Mouse (Mus musculus) limb, embryonic 15.5 days (tissue): ENCODE results near the gene Zfp593. TPM values are rescaled to one million over a fixed set of nuclear protein-coding genes. Genes with fewer than 3 reads are reported as not detected.

Experiments
- polyA plus RNA-seq: library from polyadenylated mRNA; unstranded; fragments of >200 nt; fragmentation: Nextera tagmentation; extraction: Ambion mirVana; gene quantifications from 2 replicates; pipeline ENCODE4 v1.2.1, GENCODE M21; 2015

The Zfp593 gene
- polyA plus RNA-seq, 1 experiment from 2014 or later: 15.8 TPM

Other genes starting within 250 kb of the Zfp593 start
- gene Dhdds, start 244.7 kb downstream of the Zfp593 start, polyA plus RNA-seq: 41.9 and 46.0 TPM in 2 replicates
- 0.17 TPM in 1 of 2 replicates, not detected in the other for gene Lin28a, start 226.8 kb downstream of the Zfp593 start, polyA plus RNA-seq
- gene Zfp683, start 191.8 kb downstream of the Zfp593 start, polyA plus RNA-seq: not detected in 2 replicates
- 17.3 and 17.5 TPM in 2 replicates for gene Crybg2, start 184.8 kb downstream of the Zfp593 start, polyA plus RNA-seq
- gene Cd52, start 150.5 kb downstream of the Zfp593 start, polyA plus RNA-seq: 15.9 and 20.1 TPM in 2 replicates
- 10.7 and 13.3 TPM in 2 replicates for gene Ubxn11, start 143.0 kb downstream of the Zfp593 start, polyA plus RNA-seq
- gene Sh3bgrl3, start 116.8 kb downstream of the Zfp593 start, polyA plus RNA-seq: 476 and 496 TPM in 2 replicates
- gene Cep85, start 58.5 kb downstream of the Zfp593 start, polyA plus RNA-seq: 43.5 and 46.6 TPM in 2 replicates
- gene Gm7534, start 42.6 kb downstream of the Zfp593 start, polyA plus RNA-seq: not detected in 2 replicates
- 0.29 TPM in 1 of 2 replicates, not detected in the other for gene Catsper4, start 18.2 kb downstream of the Zfp593 start, polyA plus RNA-seq
- gene Cnksr1, start 7.2 kb downstream of the Zfp593 start, polyA plus RNA-seq: 3.6 and 3.9 TPM in 2 replicates
- 0.22 TPM in 1 of 2 replicates, not detected in the other for gene E130218I03Rik, start 1.9 kb downstream of the Zfp593 start, polyA plus RNA-seq
- not detected in 2 replicates for gene Gm30191, start 1.3 kb upstream of the Zfp593 start, polyA plus RNA-seq
- gene Grrp1, start 8.5 kb upstream of the Zfp593 start, polyA plus RNA-seq: 5.8 and 7.8 TPM in 2 replicates
- 19.7 and 20.2 TPM in 2 replicates for gene Pdik1l, start 42.3 kb upstream of the Zfp593 start, polyA plus RNA-seq
- 3.2 and 8.0 TPM in 2 replicates for gene Trim63, start 69.5 kb upstream of the Zfp593 start, polyA plus RNA-seq
- 1.3 and 2.6 TPM in 2 replicates for gene Slc30a2, start 97.6 kb upstream of the Zfp593 start, polyA plus RNA-seq
- 6.4 and 7.8 TPM in 2 replicates for gene Extl1, start 138.3 kb upstream of the Zfp593 start, polyA plus RNA-seq
- gene Pafah2, start 150.7 kb upstream of the Zfp593 start, polyA plus RNA-seq: 20.7 and 20.8 TPM in 2 replicates
- gene Stmn1, start 222.7 kb upstream of the Zfp593 start, polyA plus RNA-seq: 1,227 and 1,246 TPM in 2 replicates